Mouse (Mus musculus) bone marrow macrophage, adult 2 months (primary cell): ENCODE results near the gene Psma1.

Source experiments
- CTCF ChIP-seq: IDR thresholded peaks from 2 replicates; pipeline ENCODE4 v1.5.1; 2012; ENCODE audit warnings: low read depth, mild to moderate bottlenecking, low read length, moderate library complexity
- POLR2A ChIP-seq: IDR thresholded peaks from 2 replicates; pipeline ENCODE4 v1.6.1; 2012; ENCODE audit warnings: mild to moderate bottlenecking, low read depth, low read length, borderline replicate concordance

DNA sequence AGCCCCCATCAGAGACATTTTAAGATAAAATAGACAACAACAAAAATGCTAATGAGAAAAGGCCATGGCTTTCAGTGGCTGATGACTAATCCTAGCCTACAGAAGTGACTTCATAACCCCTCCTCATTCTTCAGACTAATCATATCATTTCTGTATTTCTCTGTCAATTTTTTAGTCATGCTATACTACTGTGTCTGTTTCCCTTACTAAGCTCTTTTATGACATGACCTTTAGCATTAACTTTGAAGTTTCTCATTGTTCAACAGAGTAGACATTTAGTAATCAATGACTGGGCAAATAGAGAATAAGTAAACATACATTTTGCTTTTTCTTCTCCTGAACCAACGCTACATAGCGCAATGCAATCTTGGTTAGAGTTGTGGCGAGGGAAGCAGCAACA lies 44.1 kb downstream of the Psma1 start:
- TF ChIP-seq CTCF (no peak), POLR2A (no peak)
